Mouse (Mus musculus) thymus, adult 2 months (tissue): ENCODE data around the gene Gm26727.

Experiments
- CTCF ChIP-seq: fragments of 200-500 bp; IDR thresholded peaks from 2 replicates; pipeline ENCODE4 v1.5.1; 2012; ENCODE audit warnings: mild to moderate bottlenecking, control low read depth, low read length, moderate library complexity, borderline replicate concordance; ENCODE audit not compliant: control insufficient read depth, poor library complexity, insufficient read depth; ENCODE audit errors: extremely low read depth
- POLR2A ChIP-seq: fragments of 200-500 bp; IDR thresholded peaks from 2 replicates; pipeline ENCODE4 v1.6.1; 2012; ENCODE audit warnings: mild to moderate bottlenecking, low read length, control low read depth, moderate library complexity; ENCODE audit not compliant: control insufficient read depth, poor library complexity, insufficient read depth; ENCODE audit errors: extremely low read depth

DNA sequence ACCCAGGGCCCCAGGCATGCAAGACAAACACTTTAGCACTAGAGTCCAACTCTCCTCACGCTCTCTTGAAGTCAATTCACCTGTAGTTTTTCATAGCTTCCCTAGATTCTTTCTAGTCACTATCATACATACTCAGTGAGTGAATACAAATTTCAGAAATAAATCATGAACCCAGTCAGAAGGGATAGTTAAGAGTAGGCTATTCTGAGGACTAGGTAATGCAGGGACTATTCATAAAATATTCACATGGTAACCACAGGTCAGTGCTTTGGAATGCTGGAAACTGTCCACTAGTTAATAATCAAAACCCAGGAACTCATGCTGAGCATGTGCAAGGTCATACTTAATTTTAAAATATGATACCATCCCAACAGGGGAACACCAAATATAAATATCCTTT is 10.2 kb downstream of the Gm26727 start:
- TF ChIP-seq POLR2A (no peak), CTCF (no peak)
